Mouse (Mus musculus): ENCODE data around the gene Agrp. TPM values are rescaled to one million over a fixed set of nuclear protein-coding genes. Genes with fewer than 3 reads are reported as not detected.
"Not testable (repeated sequence)": the region's sequence is repeated elsewhere in the genome, so short reads cannot be mapped to it uniquely, and the experiment has no call there.

The Agrp gene
- polyA plus RNA-seq, 1 experiment from 2014 or later = 1.3 TPM

- Histone ChIP-seq H3K27ac (replicated peaks) (no peak overlapping the region), H3K36me3 (no peaks in the 10 kb centered on the region), H3K4me1 (peaks cover 39% of the 10 kb centered on the region), H3K27me3 (peaks cover 26% of the 10 kb centered on the region), H3K4me3 (no peak overlapping the region), H3K4me2 (replicated peaks) (no peak overlapping the region), H3K9ac (replicated peaks) (no peak overlapping the region), H3K9me3 (no peaks in the 10 kb centered on the region)
- 79% methylated on average over 2 of the region's 2 CpGs for WGBS
- ATAC-seq (ENCODE audit: low FRiP score, low read depth) = no peak
Measured at GRCm38 (mm10) chr8:105609355-105609754, 27.8 kb downstream of the Agrp start.

- no peak overlapping the region for H3K9ac ChIP-seq (replicated peaks)
- H3K4me1 ChIP-seq = peaks cover 28% of the 10 kb centered on the region
- H3K27me3 ChIP-seq = peaks cover 16% of the 10 kb centered on the region
- no peaks in the 10 kb centered on the region for H3K9me3 ChIP-seq
- no peak overlapping the region; the same call in none of the 2 replicates for H3K4me2 ChIP-seq (replicated peaks)
- H3K36me3 ChIP-seq = no peaks in the 10 kb centered on the region
- WGBS = 33% methylated on average over 4 of the region's 4 CpGs
- H3K27ac ChIP-seq (replicated peaks) = no peak overlapping the region
- no peak overlapping the region; the same call in 1 of the 2 replicates for H3K4me3 ChIP-seq
- no peak for ATAC-seq (ENCODE audit: low FRiP score, low read depth)
Measured at GRCm38 (mm10) chr8:105607684-105608083, 29.5 kb downstream of the Agrp start.

- Histone ChIP-seq H3K36me3 (no peaks in the 10 kb centered on the region), H3K27me3 (peaks cover 10% of the 10 kb centered on the region), H3K9me3 (no peaks in the 10 kb centered on the region), H3K9ac (replicated peaks) (peak overlapping the region; percentile 91; the same call in 1 of the 2 replicates), H3K4me2 (replicated peaks) (peak overlapping the region; percentile 87), H3K27ac (replicated peaks) (peak overlapping the region; percentile 92; the same call in 1 of the 2 replicates), H3K4me3 (peak overlapping the region; percentile 82), H3K4me1 (peaks cover 28% of the 10 kb centered on the region)
- no peak for ATAC-seq (ENCODE audit: low FRiP score, low read depth)
- 10% methylated on average over 10 of the region's 10 CpGs for WGBS
Measured at GRCm38 (mm10) chr8:105607062-105607461, 30.1 kb downstream of the Agrp start.

- peaks cover 28% of the 10 kb centered on the region for H3K4me1 ChIP-seq
- H3K36me3 ChIP-seq = no peaks in the 10 kb centered on the region
- H3K4me2 ChIP-seq (replicated peaks) = peak overlapping the region; percentile 87
- no peaks in the 10 kb centered on the region for H3K9me3 ChIP-seq
- peak; percentile 78 for ATAC-seq (ENCODE audit: low FRiP score, low read depth)
- peak overlapping the region; percentile 92 for H3K27ac ChIP-seq (replicated peaks)
- peak overlapping the region; percentile 91 for H3K9ac ChIP-seq (replicated peaks)
- H3K4me3 ChIP-seq = peak overlapping the region; percentile 82
- 2% methylated on average over 30 of the region's 30 CpGs for WGBS
- peaks cover 4% of the 10 kb centered on the region for H3K27me3 ChIP-seq
Measured at GRCm38 (mm10) chr8:105606189-105607023, 30.8 kb downstream of the Agrp start.

- 1% methylated on average over 26 of the region's 39 CpGs for WGBS
- peaks cover 28% of the 10 kb centered on the region for H3K4me1 ChIP-seq
- ATAC-seq (ENCODE audit: low FRiP score, low read depth) = peak; percentile 31
- H3K9ac ChIP-seq (replicated peaks) = peak overlapping the region; percentile 91
- H3K4me3 ChIP-seq = peak overlapping the region; percentile 82
- no peaks in the 10 kb centered on the region for H3K9me3 ChIP-seq
- peak overlapping the region; percentile 92 for H3K27ac ChIP-seq (replicated peaks)
- peak overlapping the region; percentile 87 for H3K4me2 ChIP-seq (replicated peaks)
- no peaks in the 10 kb centered on the region for H3K36me3 ChIP-seq
- H3K27me3 ChIP-seq = peaks cover 4% of the 10 kb centered on the region
Measured at GRCm38 (mm10) chr8:105605491-105606188, 31.6 kb downstream of the Agrp start.

GRCm38 (mm10) chr8:105604804-105605381 is 32.3 kb downstream of the Agrp start, which contains the start of gene Ripor1:
TSS of gene Ripor1 (plus strand) at chr8:105605255.
- H3K4me1 ChIP-seq = peaks cover 28% of the 10 kb centered on the region
- H3K27me3 ChIP-seq = peaks cover 4% of the 10 kb centered on the region
- peak within 1 kb of the TSS; percentile 82 for H3K4me3 ChIP-seq
- no peaks in the 10 kb centered on the region for H3K9me3 ChIP-seq
- WGBS = under 1% methylated on average over 40 of the region's 42 CpGs
- H3K27ac ChIP-seq (replicated peaks) = peak within 1 kb of the TSS; percentile 92
- peak within 1 kb of the TSS; percentile 91 for H3K9ac ChIP-seq (replicated peaks)
- peak; percentile 74 for ATAC-seq (ENCODE audit: low FRiP score, low read depth)
- no peaks in the 10 kb centered on the region for H3K36me3 ChIP-seq
- peak within 1 kb of the TSS; percentile 87 for H3K4me2 ChIP-seq (replicated peaks)

GRCm38 (mm10) chr8:105602540-105602939 is 34.7 kb downstream of the Agrp start:
- not testable (repeated sequence) for H3K9me3 ChIP-seq; H3K27me3 ChIP-seq; ATAC-seq (ENCODE audit: low FRiP score, low read depth); H3K27ac ChIP-seq (replicated peaks); H3K4me3 ChIP-seq; H3K36me3 ChIP-seq; H3K9ac ChIP-seq (replicated peaks); H3K4me2 ChIP-seq (replicated peaks)
- 80% methylated on average over 3 of the region's 3 CpGs for WGBS
- peaks cover 25% of the 10 kb centered on the region for H3K4me1 ChIP-seq

- Histone ChIP-seq H3K4me2 (replicated peaks) (no peak overlapping the region), H3K4me3 (no peak overlapping the region), H3K36me3 (no peaks in the 10 kb centered on the region), H3K9me3 (no peaks in the 10 kb centered on the region), H3K9ac (replicated peaks) (no peak overlapping the region), H3K27ac (replicated peaks) (no peak overlapping the region), H3K4me1 (peaks cover 18% of the 10 kb centered on the region), H3K27me3 (peaks cover 4% of the 10 kb centered on the region)
- WGBS = 73% methylated on average over 5 of the region's 5 CpGs
- no peak for ATAC-seq (ENCODE audit: low FRiP score, low read depth)
Measured at GRCm38 (mm10) chr8:105601301-105601700, 35.9 kb downstream of the Agrp start.

GRCm38 (mm10) chr8:105598777-105599176 is 38.4 kb downstream of the Agrp start:
- ATAC-seq (ENCODE audit: low FRiP score, low read depth) = no peak
- H3K4me2 ChIP-seq (replicated peaks) = no peak overlapping the region
- 81% methylated on average over 6 of the region's 6 CpGs for WGBS
- H3K36me3 ChIP-seq = no peaks in the 10 kb centered on the region
- H3K27me3 ChIP-seq = peaks cover 7% of the 10 kb centered on the region
- H3K9me3 ChIP-seq = no peaks in the 10 kb centered on the region
- no peak overlapping the region for H3K9ac ChIP-seq (replicated peaks)
- H3K27ac ChIP-seq (replicated peaks) = no peak overlapping the region
- 0 out of 2 replicates have a peak, but pooled peaks cover 8% of the 10 kb centered on the region for H3K4me1 ChIP-seq
- no peak overlapping the region for H3K4me3 ChIP-seq

- peak; percentile 16; the same call in 1 of the 2 replicates for ATAC-seq (ENCODE audit: low FRiP score, low read depth)
- Histone ChIP-seq H3K36me3 (no peaks in the 10 kb centered on the region), H3K27ac (replicated peaks) (no peak overlapping the region), H3K4me2 (replicated peaks) (peak overlapping the region; percentile 25), H3K4me3 (no peak overlapping the region), H3K9ac (replicated peaks) (no peak overlapping the region), H3K4me1 (0 out of 2 replicates have a peak, but pooled peaks cover 10% of the 10 kb centered on the region), H3K27me3 (peaks cover 3% of the 10 kb centered on the region; the same call in 1 of the 2 replicates), H3K9me3 (no peaks in the 10 kb centered on the region)
- 6% methylated on average over 14 of the region's 14 CpGs for WGBS
Measured at GRCm38 (mm10) chr8:105596362-105597034, 40.7 kb downstream of the Agrp start.

- Histone ChIP-seq H3K4me2 (replicated peaks) (no peak overlapping the region), H3K4me3 (no peak overlapping the region), H3K27ac (replicated peaks) (no peak overlapping the region), H3K9me3 (no peaks in the 10 kb centered on the region), H3K27me3 (peaks cover 3% of the 10 kb centered on the region; the same call in 1 of the 2 replicates), H3K36me3 (no peaks in the 10 kb centered on the region), H3K4me1 (0 out of 2 replicates have a peak, but pooled peaks cover 10% of the 10 kb centered on the region), H3K9ac (replicated peaks) (no peak overlapping the region)
- WGBS = 83% methylated on average over 18 of the region's 18 CpGs
- no peak for ATAC-seq (ENCODE audit: low FRiP score, low read depth)
Measured at GRCm38 (mm10) chr8:105594451-105595242, 42.5 kb downstream of the Agrp start.
